Mouse (Mus musculus) adrenal gland, adult (tissue): Measurements from ENCODE around the gene Sgms1.

Experiments used
- DNase-seq, 2 experiments: peaks; one replicate each; pipeline ENCODE4 v3.0.0; 2022 to 2023; ENCODE audit warnings: low spot score in 1 of 2; ENCODE audit not compliant: inconsistent age in 2 of 2

Sgms1 gene

DNA sequence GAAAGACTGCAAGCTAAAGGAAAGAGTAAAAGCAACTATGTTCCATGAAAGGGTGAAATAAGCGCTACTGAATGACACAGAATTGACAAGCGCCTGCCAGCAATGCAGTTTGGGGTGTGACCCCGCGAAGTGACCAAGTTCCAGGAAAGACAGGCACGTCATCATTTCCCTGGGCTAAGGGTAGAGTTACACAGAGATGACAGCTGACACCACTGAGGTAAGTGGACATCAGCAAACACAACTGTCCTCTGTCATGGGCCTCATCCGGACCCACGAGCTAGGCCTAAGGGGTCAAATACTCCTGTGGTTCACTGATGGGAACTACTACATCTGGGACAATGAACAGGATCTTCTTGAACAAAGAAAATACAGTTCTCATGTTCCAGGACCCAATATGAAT, 136.5 kb downstream of the Sgms1 start:
- DNase-seq, result no peak

DNA sequence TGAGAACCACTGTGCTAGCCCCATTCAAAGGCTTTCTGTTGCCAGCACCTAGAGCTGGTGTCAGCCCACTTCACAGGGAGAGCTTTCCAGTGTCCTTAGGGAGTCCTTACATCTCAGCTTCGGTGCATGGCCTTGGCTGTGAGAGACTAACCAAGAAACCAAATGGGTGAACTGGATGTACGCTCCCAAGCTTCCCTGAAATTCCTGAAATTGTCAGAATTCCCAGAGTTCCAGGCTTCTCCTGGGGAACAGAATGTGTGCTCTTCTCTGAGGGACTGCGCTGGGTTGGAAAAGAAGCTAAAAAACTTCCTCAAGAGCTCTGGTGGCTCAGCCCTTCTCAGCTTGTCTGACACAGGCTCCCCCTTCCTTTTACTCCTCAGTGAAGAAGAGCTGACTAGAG, 137.1 kb downstream of the Sgms1 start:
- no peak for DNase-seq

DNA sequence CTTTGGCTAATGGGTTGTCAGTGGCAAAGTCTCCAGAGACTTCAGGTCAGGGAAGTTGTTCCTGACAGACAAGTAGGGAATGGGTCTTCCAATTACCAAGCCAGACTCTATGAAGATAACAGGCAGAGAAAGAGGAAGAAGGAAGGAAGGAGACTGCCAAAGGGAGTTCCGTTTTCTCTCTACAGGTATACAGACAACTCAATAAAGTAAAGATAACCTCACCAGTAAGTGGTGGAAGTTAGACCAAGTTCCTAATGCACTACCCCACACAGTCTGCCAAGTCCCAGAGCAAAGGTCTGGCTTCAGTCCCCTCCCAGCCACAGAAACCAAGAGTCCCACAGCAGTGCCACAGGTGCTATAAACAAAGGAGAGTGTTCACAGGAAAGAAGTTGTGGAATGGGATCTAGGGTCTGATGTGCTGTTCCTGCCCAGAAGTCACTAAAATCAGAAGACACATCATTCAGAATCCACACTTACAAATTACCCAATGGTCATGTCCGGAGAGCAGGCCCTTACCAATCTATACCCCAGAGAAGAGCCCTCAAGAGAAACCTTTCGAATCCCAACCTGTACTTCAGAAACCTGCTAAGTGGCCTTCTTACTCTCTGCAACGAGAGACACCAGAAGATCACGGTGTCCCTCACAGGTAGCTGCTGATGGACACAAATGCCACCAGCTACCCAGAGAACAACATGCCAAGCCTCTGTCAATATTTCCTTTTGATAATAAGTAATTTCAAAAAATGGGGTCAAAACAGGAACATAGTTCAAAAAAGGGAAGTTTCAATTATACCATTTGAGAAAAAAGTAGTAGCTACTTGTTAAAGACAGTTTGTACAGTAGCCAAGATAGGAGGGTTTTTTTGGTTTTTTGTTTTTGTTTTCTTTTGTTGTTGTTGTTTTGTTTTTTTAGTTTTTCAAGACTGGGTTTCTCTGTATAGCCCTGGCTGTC, 140.1 kb downstream of the Sgms1 start:
- no peak for DNase-seq

DNA sequence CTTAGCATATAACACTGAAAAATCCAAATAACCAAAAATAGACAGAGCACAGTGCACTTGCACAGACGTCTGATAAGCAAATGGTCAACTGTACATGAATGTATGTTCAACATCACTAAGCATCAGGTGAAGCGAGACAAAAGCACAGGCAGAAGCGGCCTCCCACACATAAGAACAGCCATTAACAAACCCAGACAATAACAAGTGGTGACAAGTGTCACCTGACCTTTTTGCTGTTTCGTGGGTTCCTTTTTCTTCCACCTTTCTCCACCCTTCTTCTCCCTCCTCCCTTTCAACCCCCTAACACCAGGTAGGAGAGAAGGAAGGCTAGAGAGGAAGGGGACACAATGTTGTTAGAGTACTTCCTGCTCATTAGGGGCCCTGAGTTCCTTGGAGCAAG, 144.6 kb downstream of the Sgms1 start:
- DNase-seq, result no peak

DNA sequence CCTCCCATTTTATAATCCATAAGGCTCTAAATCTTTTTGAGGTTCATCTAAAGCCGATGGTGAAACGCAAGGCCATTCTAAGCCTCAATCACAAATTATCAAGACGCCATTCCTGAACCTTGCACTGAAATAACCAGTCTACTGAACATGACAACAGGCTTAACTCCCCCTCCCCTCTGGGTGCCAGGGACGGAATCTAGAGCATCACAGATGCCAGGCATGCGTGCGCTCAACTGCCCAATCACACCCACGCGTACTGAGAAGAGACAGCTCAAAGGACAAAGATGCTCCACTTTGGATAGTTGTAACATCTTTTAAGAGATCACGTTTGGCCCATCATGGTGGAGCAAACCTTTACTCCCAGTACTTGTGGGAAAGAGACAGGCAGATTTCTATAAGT, 146.3 kb downstream of the Sgms1 start:
- DNase-seq, result no peak

DNA sequence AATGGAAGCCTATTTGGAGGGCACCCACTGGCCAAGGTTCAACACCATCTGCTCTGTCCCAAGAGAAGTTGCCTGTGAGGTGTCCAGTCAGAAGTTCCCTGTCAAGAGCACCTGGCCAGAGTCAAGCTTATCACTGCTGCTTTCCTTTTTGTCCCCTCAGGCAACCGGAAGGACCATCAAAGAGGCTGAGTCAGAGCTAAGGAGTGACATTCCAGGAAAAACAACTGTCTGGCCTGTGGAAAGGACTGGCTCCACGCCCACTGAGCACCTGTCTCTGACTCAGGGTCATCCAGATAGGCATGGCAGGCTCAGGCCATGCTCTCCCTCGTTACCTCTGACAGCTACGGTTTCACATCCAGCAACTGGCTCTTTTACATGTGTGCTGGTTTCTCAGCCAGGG, 147.4 kb downstream of the Sgms1 start:
- no peak for DNase-seq

DNA sequence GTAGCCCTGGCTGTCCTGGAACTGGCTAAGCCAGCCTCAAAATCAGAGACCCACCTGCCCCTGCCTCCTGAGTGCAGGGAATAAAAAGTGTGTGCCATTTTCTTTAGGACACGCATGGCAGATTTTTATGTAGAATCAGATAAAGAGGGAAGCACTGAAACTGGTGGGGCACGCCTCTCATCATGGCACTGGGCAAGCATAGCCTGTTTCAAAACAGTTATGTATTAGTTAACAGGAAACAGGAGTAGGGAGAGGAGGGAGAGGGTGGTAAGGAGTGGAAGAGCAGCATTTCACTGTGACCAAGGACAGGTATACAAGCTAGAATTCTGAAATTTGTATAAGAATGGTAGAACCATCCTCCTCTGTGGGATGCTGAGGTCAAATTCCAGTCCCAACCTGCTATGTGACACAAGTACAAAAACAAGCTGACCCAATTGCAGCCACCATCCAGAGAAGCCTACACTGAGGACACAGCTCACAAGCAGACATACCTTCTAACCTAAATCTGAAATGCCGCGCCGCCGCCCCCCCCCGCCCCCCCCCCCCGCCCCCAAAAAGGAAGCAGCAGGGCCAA, 149.0 kb downstream of the Sgms1 start:
- no peak for DNase-seq

DNA sequence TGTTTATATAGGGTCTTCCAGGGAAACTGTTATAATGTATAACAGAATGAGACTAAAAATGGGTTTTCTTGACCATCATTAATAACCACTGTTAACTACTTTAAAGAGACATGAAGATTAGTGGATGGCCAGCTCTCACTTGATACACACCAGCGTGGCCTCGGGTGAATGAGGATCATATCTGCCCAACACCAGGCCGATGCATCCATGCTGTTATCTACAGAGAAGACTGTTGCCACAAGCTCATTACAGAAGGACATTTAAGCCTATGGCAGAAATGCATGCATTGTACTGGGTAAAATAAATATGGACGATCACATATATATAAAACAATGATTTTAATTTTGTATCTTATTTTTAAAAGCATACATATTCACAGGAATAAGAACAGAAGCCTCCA, 149.6 kb downstream of the Sgms1 start:
- DNase-seq, result no peak

DNA sequence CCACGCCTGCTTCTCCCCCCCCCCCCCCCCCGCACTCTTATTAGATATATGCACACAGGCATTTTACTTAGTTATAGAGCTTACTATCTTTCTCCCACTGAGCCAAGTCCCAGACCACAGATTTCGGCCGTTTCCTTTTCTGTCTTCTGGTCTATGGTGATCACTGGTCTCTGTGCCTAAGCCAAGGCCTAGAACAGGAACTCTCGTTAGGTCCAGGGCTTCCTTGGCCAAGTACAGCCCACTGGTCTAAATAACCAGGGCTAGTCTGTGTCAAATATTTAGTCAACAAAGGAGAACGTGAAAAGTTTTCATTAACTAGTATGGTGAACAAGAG, 150.1 kb downstream of the Sgms1 start:
- no peak for DNase-seq

DNA sequence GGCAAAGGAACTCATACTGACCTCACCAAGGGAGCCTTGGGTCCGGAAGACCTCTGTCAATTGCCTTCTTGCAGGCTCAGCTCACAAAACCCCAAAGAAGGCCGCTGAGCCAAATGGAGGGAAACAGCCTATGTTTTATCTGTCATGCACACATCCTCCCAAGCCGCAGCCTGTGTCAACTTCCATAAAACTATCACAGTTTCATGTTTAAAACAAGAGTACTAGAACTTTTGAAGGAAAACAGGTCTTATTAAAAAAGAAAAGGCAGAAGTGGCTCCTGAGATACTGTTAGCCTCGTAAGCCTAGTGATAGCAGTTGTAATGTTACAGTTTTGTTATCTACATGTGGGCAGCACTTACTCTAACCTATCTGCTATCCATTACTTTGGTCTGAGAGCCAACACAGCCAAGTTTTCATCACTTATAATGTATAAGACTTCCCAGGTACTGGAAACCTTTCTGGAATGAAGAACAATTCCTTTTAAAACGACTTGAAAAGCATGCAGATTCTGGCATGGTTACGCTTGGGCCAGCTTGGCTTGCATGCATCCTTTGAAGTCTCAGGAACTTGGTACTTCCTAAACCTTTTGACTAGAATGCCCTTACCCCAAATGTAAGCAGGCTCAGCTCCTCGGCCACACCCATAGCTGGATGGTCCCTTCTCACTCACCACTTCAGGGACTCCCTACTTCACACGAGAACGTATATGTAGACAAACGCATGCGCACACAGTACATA, 150.6 kb downstream of the Sgms1 start:
- no peak for DNase-seq

DNA sequence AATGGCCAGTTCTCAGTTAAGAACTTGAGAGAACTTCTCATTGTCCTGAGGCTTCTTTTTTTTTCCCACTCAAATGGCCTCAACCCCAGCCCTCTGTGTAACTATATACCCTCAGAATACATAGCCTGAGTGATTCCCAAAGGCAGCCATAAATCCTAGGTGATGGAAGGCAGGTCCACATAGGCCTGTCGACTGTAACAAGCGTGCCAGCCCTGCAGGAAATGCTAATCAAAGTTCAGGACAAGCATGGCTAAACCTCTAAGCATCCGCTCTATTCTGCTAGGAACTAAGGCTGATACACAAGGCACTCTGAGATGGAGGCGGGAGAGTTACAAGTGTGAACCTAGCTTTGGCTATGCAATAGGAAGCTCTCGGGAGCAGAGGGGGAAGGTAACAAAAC, 151.8 kb downstream of the Sgms1 start:
- no peak for DNase-seq

DNA sequence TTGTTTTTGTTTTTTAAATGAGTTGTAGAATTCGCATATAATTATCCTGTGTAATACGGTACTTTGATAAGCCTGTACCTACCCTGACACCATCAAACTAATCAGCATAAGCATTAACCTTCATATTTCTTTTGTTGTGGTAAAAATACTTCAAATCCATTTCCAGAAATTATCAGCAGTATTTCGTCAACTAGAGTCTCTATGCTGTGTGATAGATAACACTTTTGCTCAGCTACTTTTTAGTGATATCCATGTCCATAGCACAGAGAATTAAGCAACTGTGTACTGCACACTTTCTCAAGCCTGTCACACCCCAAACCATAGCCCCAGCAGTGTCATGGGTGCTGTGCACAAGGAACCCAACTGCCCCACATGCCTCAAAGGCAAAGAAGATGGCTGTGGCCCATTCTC, 152.3 kb downstream of the Sgms1 start:
- no peak for DNase-seq

DNA sequence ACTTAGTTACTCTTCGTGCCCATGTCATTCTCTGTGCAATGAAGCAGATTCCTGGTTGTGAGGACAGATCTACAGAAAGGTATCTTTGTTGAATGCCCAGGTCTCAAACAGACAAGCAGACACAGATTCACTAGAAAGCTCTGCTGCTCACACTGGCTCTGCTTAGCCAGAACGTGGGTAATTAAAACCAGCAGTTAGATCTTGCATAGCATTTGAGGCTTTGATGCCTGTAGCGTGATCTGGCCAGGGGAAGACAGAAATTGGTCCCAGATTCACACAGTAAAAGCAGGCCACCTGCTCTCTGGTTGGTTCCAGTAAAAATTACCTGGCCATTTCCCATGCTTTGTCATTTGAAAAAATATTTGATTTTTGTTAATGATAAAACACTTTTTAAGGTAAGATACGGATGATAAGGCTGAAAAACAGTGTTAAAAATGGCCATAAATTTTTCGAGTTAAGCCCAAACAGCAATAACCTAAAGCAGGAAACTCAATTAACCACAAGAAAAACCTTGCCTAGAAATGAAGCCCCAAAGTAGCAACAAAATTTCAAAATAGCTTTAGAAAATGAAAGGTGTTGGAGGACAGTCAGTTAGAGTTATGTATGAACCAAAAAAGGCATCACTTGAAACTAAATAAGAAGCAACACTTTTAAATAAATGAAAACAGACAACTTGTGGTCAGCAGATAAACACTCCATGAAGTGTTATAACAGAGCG, 154.6 kb downstream of the Sgms1 start:
- no peak for DNase-seq

DNA sequence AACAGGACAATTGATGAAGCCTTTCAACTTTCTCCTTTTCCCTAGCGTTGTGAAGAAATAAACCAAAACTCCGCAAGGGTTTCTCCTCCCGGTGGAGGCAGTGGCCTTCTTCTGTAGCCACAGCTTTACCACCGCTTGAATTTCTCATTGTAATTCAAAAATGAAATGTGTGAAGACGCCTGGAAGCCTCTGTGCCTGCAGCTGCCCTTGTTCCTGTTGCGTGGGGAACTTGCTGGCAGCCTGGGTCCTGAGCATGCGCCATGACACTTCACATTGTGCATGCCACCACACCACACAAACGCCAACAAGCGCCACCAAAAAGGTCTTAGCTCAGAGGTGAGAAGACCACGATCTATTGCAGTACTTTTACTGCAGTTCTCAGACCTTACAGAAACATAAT, 158.2 kb downstream of the Sgms1 start:
- no peak for DNase-seq

DNA sequence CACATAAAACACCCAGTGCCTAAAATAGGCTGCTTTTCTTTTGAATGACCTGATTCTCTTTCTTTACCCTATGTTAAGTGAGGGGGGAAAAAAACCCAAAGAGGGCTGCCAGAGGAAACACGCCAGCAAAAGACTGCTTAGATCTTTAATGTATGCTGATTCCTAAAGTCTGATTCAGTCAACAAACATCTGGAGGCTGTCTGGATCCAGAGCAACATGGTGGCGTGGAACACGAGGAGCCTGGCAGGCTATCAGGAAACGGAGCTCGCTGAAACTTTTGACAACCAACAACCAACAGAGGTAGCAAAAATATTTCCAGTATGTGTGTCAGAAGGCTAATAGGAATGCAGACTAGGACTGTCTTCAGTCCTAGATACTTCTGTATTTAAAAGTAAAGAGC, 158.7 kb downstream of the Sgms1 start:
- no peak for DNase-seq

DNA sequence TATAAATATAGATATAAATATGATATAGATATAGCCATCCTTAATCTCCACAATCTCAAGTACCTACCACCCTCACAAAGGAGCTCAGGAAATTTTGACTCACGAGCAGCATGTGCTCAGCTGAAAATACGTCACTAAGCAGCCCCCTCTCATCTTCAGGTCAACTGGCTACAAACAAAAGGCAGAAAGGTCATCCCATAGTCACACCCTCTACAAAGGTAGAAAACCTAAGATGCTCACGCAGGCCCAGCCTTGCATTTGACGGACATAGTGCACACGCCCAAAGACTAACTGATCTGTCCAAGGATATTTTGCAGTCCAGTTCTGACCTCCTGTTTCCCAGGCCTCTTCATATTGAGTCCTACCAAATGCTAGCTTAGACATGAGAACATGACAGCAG, 159.2 kb downstream of the Sgms1 start:
- no peak for DNase-seq

DNA sequence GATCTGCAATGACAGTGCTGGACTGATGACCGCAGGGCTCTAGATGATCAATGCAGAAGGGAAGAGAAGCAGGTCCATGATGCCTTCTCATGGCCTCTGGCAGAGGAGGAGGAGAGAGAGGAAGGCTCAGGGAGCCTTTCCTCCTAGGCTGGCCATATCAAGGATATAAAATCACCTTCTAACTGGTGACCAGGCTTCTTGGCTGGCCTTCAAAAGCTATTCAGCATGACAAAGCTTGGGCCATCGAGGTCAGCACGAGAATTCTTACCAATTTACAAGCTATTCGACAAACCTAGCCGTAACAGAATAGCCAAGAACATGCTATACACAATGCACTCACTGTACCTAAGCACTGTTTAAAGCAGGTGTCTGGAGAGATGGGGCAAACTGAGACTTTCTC, 159.7 kb downstream of the Sgms1 start:
- peak; percentile 72 to 90 for DNase-seq

DNA sequence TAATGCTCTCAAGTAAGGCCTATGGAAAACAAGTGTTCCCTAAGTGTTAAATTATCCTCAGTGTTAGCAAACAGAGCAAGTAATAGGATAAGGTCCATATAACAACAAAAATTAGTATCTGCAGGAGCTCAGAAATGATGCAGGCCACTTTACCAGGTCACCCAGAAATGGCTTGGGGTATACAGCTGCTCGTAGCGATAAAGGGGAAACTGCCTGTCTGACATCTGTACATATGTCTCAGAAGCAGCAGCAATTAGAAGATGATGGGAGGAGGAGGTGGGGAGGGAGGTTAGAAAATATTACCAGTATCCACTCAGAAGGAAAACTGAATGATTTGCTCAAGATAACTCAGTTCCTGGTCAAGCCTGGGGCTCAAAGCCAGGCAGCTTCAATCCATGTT, 162.3 kb downstream of the Sgms1 start:
- no peak for DNase-seq

DNA sequence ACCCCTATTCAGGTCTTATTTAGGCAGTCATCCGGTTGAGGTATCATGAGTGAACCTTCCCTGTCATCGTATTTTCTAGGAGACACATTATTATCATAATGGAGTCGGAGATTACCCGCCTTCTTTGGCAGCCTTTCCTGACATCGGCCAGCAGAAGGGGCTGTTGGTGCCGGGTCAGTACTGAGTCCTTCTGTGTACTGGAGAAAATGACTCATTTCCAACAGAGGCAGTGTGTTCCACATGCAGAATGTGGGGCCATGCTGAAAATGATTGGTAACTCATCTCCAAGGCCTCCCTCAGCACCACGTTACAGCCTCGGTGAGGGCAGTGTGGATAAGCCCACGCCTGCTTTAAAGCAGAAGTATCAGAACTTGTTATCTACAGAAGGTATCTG, 164.4 kb downstream of the Sgms1 start:
- DNase-seq, result peak; percentile 83 to 87

DNA sequence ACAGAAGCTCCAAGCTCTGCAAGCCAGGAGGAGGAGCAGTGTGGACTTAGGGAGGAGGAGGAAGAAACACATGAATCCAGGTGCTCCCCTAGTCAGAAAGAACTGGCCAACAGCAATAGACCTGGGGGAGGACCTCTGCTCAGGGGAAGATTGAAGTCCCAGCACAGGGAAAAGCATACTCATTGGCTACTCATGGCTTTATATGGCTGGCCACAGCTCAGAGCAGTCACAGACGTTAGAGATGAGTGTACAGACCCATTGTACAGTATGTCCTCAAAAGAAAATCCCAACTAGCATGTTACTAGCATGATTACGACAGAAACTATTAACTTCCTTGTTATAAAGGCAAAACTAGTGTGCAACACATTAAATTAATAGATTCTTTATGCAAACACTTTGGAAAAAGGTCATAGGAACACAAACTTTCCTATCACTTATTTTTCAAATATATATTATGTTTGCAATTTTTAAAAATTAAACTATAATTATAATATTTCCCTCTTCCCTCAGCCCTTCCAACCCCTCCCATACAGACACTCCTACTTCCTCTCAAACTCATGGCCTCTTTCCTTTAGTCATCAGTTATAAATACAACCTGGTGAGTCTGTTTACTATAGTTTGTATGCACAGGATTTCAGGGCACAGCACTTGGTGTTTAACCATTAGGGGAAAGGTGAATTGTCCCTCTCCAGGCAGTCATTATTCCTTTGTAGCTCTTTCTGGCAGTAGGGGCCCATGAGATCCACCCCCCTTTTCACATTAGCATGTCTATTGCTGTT, 165.0 kb downstream of the Sgms1 start:
- DNase-seq, result no peak

DNA sequence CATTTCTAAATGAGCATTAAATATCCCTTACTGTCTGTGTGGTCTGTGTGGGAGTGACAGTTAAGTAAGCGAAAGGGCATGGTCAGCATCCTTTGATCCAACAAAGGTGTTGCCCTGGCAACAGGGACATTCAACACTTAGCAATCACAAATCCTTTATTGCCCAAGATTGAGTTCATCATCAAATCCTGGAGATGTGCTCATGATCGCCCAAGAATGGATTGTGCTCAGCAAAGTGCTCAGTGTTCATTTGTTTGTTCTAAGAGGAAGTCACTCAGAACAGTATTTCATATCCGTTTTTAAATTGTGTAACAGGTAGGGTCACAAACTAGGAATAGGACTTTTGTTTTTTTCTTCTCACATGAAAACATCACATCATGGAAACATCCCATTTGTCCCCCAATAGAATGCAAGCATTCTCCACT, 165.8 kb downstream of the Sgms1 start:
- no peak for DNase-seq
